In genomic region chr2:132110702-132111101, GRCm38 (mm10) we compare ENCODE assay signal across 11 mouse cellular contexts. TPM values are rescaled to one million over a fixed set of nuclear protein-coding genes. Genes with fewer than 3 reads are reported as not detected.
DNase-seq lines count a peak whose midpoint lies in the region; ATAC-seq and TF ChIP-seq lines count a peak whose summit lies in the region.
"Had no signal": no experiment of that assay in that cellular context is flagged by ENCODE, and none has a peak within 500 bp of the region (broad histone marks: within the 10 kb centered on the region; RNA-seq: fewer than 3 reads in every experiment).

No protein-coding gene starts in this region.

- H3K4me3 ChIP-seq in heart, embryonic 16.5 days (ENCODE audit: low read length), result no peak overlapping the region
- H3K4me3 ChIP-seq in heart, embryonic 10.5 days, result no peak overlapping the region
- no peak overlapping the region for H3K4me3 ChIP-seq in spleen, adult 2 months (ENCODE audit: extremely low read depth, insufficient read depth, insufficient read length)
- H3K4me3 ChIP-seq in stomach, postnatal 0 days (ENCODE audit: low read depth, low read length), result no peak overlapping the region
- H3K4me3 ChIP-seq: embryonic facial prominence, embryonic 13.5 days had no signal

- no peak for DNase-seq in heart, embryonic 10.5 days (ENCODE audit: low spot score)
- peak; percentile 51 to 73 for DNase-seq in spleen, adult 2 months (ENCODE audit: low read depth in 1 of 2, low spot score in 2 of 2)
- no peak for DNase-seq in spleen, postnatal 4 days (ENCODE audit: low spot score in 2 of 2)
- DNase-seq in induced T-regulatory cell, adult 2 months (ENCODE audit: low read depth), result peak; percentile 56
- DNase-seq in stomach, postnatal 0 days (ENCODE audit: low spot score), result no peak
- no peak for DNase-seq in frontal cortex, postnatal 36 days (ENCODE audit: low spot score in 2 of 2)
- no peak for DNase-seq in right cerebral cortex, postnatal 4 days

- 33% methylated on average over 3 of the region's 3 CpGs for WGBS in heart, embryonic 16.5 days
- 60% methylated on average over 3 of the region's 3 CpGs for WGBS in heart, embryonic 10.5 days
- WGBS in spleen, adult 2 months, result 9% methylated on average over 3 of the region's 3 CpGs
- WGBS in stomach, postnatal 0 days, result 33% methylated on average over 3 of the region's 3 CpGs

- no peak for TF ChIP-seq POLR2A in spleen, adult 2 months (IDR thresholded peaks at IDR 0.05; ENCODE audit: low read depth, low read length)

- H3K27ac ChIP-seq in heart, embryonic 16.5 days (ENCODE audit: low read length), result peak overlapping the region; percentile 35; the same call in 1 of the 2 replicates
- H3K27ac ChIP-seq in heart, embryonic 10.5 days, result no peak overlapping the region
- no peak overlapping the region for H3K27ac ChIP-seq in spleen, adult 2 months (ENCODE audit: insufficient read depth, low read length)
- no peak overlapping the region for H3K27ac ChIP-seq in stomach, postnatal 0 days (replicated peaks)
- H3K27ac ChIP-seq: embryonic facial prominence, embryonic 13.5 days; hindbrain, embryonic 14.5 days had no signal

- peak; percentile 43; the same call in 1 of the 2 replicates for ATAC-seq in heart, embryonic 16.5 days (replicated peaks; ENCODE audit: extremely low read depth, insufficient read depth, low FRiP score)
- ATAC-seq in stomach, postnatal 0 days (ENCODE audit: low FRiP score, low TSS enrichment), result peak; percentile 75

- H3K9me3 ChIP-seq in heart, embryonic 16.5 days (replicated peaks; ENCODE audit: control insufficient read depth, low read length), result no peaks in the 10 kb centered on the region
- no peaks in the 10 kb centered on the region for H3K9me3 ChIP-seq in heart, embryonic 10.5 days
- H3K9me3 ChIP-seq in stomach, postnatal 0 days (ENCODE audit: control insufficient read depth, low read length), result no peaks in the 10 kb centered on the region
- H3K9me3 ChIP-seq: embryonic facial prominence, embryonic 13.5 days; G1E had no signal

- no peak for TF ChIP-seq CTCF in spleen, adult 2 months (IDR thresholded peaks at IDR 0.05; ENCODE audit: extremely low read depth, insufficient read depth, insufficient read length, insufficient replicate concordance)
- no peak for TF ChIP-seq CTCF in stomach, postnatal 0 days (IDR thresholded peaks at IDR 0.05; ENCODE audit: low read depth)

- H3K9ac ChIP-seq in heart, embryonic 16.5 days (ENCODE audit: low read length), result 0 out of 2 replicates have a peak overlapping the region, but pooled peaks have one; percentile 29
- no peak overlapping the region for H3K9ac ChIP-seq in stomach, postnatal 0 days (ENCODE audit: low read length)
- H3K9ac ChIP-seq: embryonic facial prominence, embryonic 13.5 days; hindbrain, embryonic 14.5 days had no signal

- TF ChIP-seq EP300 in stomach, postnatal 0 days (optimal IDR thresholded peaks at IDR 0.05), result no peak

- no peaks in the 10 kb centered on the region for H3K27me3 ChIP-seq in heart, embryonic 16.5 days (ENCODE audit: control insufficient read depth, insufficient read depth, low read length)
- no peaks in the 10 kb centered on the region for H3K27me3 ChIP-seq in heart, embryonic 10.5 days (ENCODE audit: insufficient read depth, poor library complexity, severe bottlenecking)
- H3K27me3 ChIP-seq in spleen, adult 2 months (ENCODE audit: control insufficient read depth, insufficient read depth, low read length), result no peaks in the 10 kb centered on the region
- H3K27me3 ChIP-seq in stomach, postnatal 0 days (ENCODE audit: control insufficient read depth, insufficient read depth, low read length), result no peaks in the 10 kb centered on the region
- H3K27me3 ChIP-seq: embryonic facial prominence, embryonic 13.5 days had no signal

- H3K36me3 ChIP-seq in heart, embryonic 16.5 days (ENCODE audit: control insufficient read depth, insufficient read depth), result no peaks in the 10 kb centered on the region
- H3K36me3 ChIP-seq in heart, embryonic 10.5 days, result peaks cover 7% of the 10 kb centered on the region; the same call in 1 of the 2 replicates
- no peaks in the 10 kb centered on the region for H3K36me3 ChIP-seq in spleen, adult 2 months (ENCODE audit: control insufficient read depth, insufficient read depth, low read length)
- H3K36me3 ChIP-seq in stomach, postnatal 0 days (ENCODE audit: control insufficient read depth, insufficient read depth, low read length), result no peaks in the 10 kb centered on the region

- peaks cover 38% of the 10 kb centered on the region for H3K4me1 ChIP-seq in heart, embryonic 16.5 days (ENCODE audit: control insufficient read depth, insufficient read depth, low read length)
- H3K4me1 ChIP-seq in heart, embryonic 10.5 days, result peaks cover 26% of the 10 kb centered on the region
- peaks cover 18% of the 10 kb centered on the region for H3K4me1 ChIP-seq in spleen, adult 2 months (ENCODE audit: control insufficient read depth, insufficient read depth, insufficient read length)
- no peaks in the 10 kb centered on the region for H3K4me1 ChIP-seq in stomach, postnatal 0 days (replicated peaks; ENCODE audit: control insufficient read depth, insufficient read depth)

- H3K4me2 ChIP-seq in heart, embryonic 16.5 days (ENCODE audit: low read depth, low read length), result no peak overlapping the region
- H3K4me2 ChIP-seq in stomach, postnatal 0 days (replicated peaks; ENCODE audit: low read depth), result no peak overlapping the region
- H3K4me2 ChIP-seq: embryonic facial prominence, embryonic 13.5 days; hindbrain, embryonic 14.5 days had no signal

RNA-seq across cellular contexts. Expression of gene Slc23a2, which starts 34.2 kb away (rescaled TPM):
- 9.5 and 10.4 TPM in 2 replicates for polyA plus RNA-seq in heart, embryonic 16.5 days (2015; fragmentation: Nextera tagmentation; extraction: Ambion mirVana)
- polyA plus RNA-seq in heart, embryonic 10.5 days (2016; fragmentation: Nextera tagmentation; extraction: Ambion mirVana), result 8.7 and 10.3 TPM in 2 replicates
- 18.7 and 20.6 TPM in 2 replicates for polyA plus RNA-seq in spleen, adult 2 months (2012; rRNA removed)
- 5.4 and 5.6 TPM in 2 replicates for polyA plus RNA-seq in stomach, postnatal 0 days (2015; fragmentation: Nextera tagmentation; extraction: Ambion mirVana)

Comparison
In these comparisons a context has a peak if more than half of its experiments do, and no peak if none do; other contexts are left out.
1. DNase-seq: peak in spleen, adult 2 months (2 of 2) and induced T-regulatory cell, adult 2 months (single experiment); none in heart, embryonic 10.5 days (single experiment), spleen, postnatal 4 days (0 of 2), stomach, postnatal 0 days (single experiment), frontal cortex, postnatal 36 days (0 of 2) and right cerebral cortex, postnatal 4 days (single experiment).